Mouse (Mus musculus) brain, embryonic 14.5 days (tissue): ENCODE measurements around the gene Cdh12.

ENCODE experiments used
- CTCF ChIP-seq: fragments of 200-500 bp; IDR thresholded peaks from 2 replicates; pipeline ENCODE4 v1.5.1; 2012; ENCODE audit warnings: inconsistent platforms, mild to moderate bottlenecking, moderate library complexity, borderline replicate concordance; ENCODE audit not compliant: insufficient read depth, insufficient read length; ENCODE audit errors: extremely low read depth
- POLR2A ChIP-seq: fragments of 200-500 bp; IDR thresholded peaks from 2 replicates; pipeline ENCODE4 v1.6.1; 2012; ENCODE audit warnings: mild to moderate bottlenecking, inconsistent platforms, borderline replicate concordance; ENCODE audit not compliant: poor library complexity, insufficient read depth, insufficient read length, severe bottlenecking; ENCODE audit errors: extremely low read depth

DNA sequence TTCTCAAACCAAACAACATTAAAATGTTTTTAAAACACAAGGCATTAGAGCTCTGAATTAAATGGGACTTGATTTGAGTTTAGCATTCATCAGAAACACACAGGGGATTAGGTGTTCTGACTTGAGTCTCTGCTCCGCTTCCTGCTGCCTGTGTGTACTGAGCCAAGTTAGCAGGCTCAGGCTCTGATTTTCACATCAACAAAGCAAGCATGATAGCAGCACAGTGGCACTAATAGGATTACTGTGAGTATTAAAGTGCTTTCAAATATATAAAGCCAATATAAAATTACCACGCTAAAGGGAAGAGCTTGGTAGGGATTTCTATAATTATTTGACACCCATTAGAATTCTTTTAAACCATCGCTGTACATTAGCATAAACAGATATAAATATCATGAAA, 895.7 kb downstream of the Cdh12 start:
- no peak for TF ChIP-seq POLR2A
- TF ChIP-seq CTCF: no peak
